Mouse (Mus musculus) sigmoid colon, adult 10 weeks (tissue): ENCODE measurements around the gene Lipm. TPM values are rescaled to one million over a fixed set of nuclear protein-coding genes. Genes with fewer than 3 reads are reported as not detected.

ENCODE experiments used
- polyA plus RNA-seq: library from polyadenylated mRNA; stranded (reverse); fragments of 350-450 nt; fragmentation: Illumina TruSeq; extraction: RNeasy Lipid Tissue Mini Kit (QIAGEN cat#74804); gene quantifications from one replicate; pipeline ENCODE4 v1.2.3, GENCODE M21; 2014; ENCODE audit warnings: low read depth, low replicate concordance

Lipm gene
- not detected for polyA plus RNA-seq

GRCm38 (mm10) chr19:34100633-34101032 is at the start of gene Lipm:
Gene Lipm, plus strand, starts transcription at chr19:34100933.

DNA sequence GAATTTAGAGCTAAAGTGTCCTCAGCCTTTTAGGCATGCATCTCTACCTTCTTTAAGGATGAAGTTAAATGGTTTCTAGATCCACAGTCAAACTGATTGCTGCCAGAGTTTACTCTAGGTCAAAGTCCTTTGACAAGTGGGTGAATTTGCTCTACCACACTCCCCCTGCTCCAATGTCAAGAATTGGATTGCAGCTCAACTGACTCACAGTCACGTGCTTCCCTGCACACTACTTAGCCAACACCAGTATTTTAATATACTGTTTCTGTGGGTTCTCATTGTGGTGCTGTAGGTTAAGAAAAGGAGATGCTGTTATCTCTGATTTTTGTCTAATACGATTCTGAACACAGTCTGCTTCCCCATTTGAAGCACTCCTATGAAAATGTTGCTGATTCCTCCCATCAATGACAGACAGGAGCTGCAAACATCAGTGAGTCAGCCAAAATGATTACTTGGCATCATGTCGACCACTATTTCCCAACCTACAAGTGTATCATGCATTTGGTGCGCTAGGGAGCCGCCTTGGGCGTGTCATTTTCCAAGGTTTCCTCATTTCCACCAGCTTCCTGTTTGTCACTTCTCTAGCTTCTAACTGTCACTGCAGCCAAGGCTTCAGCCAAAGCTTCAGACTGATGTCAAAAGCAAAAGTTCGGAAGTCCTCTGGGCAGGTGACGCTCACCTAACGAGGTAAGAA is 33.8 kb upstream of the Lipm start, which contains the start of gene Lipn:
Lipn (plus strand) TSS at position 580 of the 694 bp plus-strand sequence.

GRCm38 (mm10) chr19:34165891-34166290 is 65.2 kb downstream of the Lipm start, which contains the start of gene Ankrd22:
Gene Ankrd22, minus strand, starts transcription at chr19:34166053.

Other genes starting within 250 kb of the Lipm start
- not detected for gene Lipf, start 139.7 kb upstream of the Lipm start, polyA plus RNA-seq
- 0.76 TPM for gene Lipk, start 92.6 kb upstream of the Lipm start, polyA plus RNA-seq
- gene Lipn, start 33.6 kb upstream of the Lipm start, polyA plus RNA-seq: not detected
- 11.5 TPM for gene Ankrd22, start 65.1 kb downstream of the Lipm start, polyA plus RNA-seq
- gene Stambpl1, start 91.3 kb downstream of the Lipm start, polyA plus RNA-seq: 40.5 TPM
- 182 TPM for gene Acta2, start 154.7 kb downstream of the Lipm start, polyA plus RNA-seq
- 38.1 TPM for gene Fas, start 189.7 kb downstream of the Lipm start, polyA plus RNA-seq